ENCODE assay signal across 9 mouse cellular contexts in genomic region chr7:112336769-112337168, GRCm38 (mm10).
DNase-seq lines count a peak whose midpoint lies in the region; ATAC-seq and TF ChIP-seq lines count a peak whose summit lies in the region.
"Had no signal": no experiment of that assay in that cellular context is flagged by ENCODE, and none has a peak within 500 bp of the region (broad histone marks: within the 10 kb centered on the region; RNA-seq: fewer than 3 reads in every experiment).

No protein-coding gene starts in this region.

- DNase-seq in heart, postnatal 14 days = peak; percentile 65 to 68
- DNase-seq in B cell, adult 2 months = no peak
- no peak for DNase-seq in kidney, adult 8-10 months
- no peak for DNase-seq in liver, postnatal 0 days

- no peak for ATAC-seq in forebrain, embryonic 13.5 days
- no peak; the same call in 1 of the 2 replicates for ATAC-seq in forebrain, embryonic 16.5 days
- peak; percentile 13; the same call in 1 of the 2 replicates for ATAC-seq in embryonic facial prominence, embryonic 15.5 days (ENCODE audit: insufficient number of reproducible peaks, low FRiP score, low TSS enrichment, low read depth)
- ATAC-seq in limb, embryonic 13.5 days (ENCODE audit: low FRiP score, low read depth) = peak; percentile 24; the same call in 1 of the 2 replicates
- no peak for ATAC-seq in liver, postnatal 0 days

- no peak for TF ChIP-seq EP300 in liver, postnatal 0 days (IDR thresholded peaks at IDR 0.05; ENCODE audit: low read depth)

- 0 out of 2 replicates have a peak overlapping the region, but pooled peaks have one; percentile 6 for H3K27ac ChIP-seq in forebrain, embryonic 13.5 days
- H3K27ac ChIP-seq in forebrain, embryonic 16.5 days (ENCODE audit: low read length) = no peak overlapping the region
- peak overlapping the region; percentile 81 for H3K27ac ChIP-seq in embryonic facial prominence, embryonic 15.5 days (replicated peaks)
- peak overlapping the region; percentile 16; the same call in 1 of the 2 replicates for H3K27ac ChIP-seq in limb, embryonic 13.5 days
- H3K27ac ChIP-seq in liver, postnatal 0 days (ENCODE audit: low read depth) = no peak overlapping the region
- H3K27ac ChIP-seq: liver, embryonic 15.5 days had no signal

- H3K9ac ChIP-seq in forebrain, embryonic 13.5 days = no peak overlapping the region
- H3K9ac ChIP-seq in forebrain, embryonic 16.5 days (replicated peaks; ENCODE audit: low read depth, low read length) = no peak overlapping the region
- no peak overlapping the region for H3K9ac ChIP-seq in embryonic facial prominence, embryonic 15.5 days
- H3K9ac ChIP-seq in limb, embryonic 13.5 days = no peak overlapping the region; the same call in 1 of the 2 replicates
- no peak overlapping the region for H3K9ac ChIP-seq in liver, postnatal 0 days (replicated peaks)
- H3K9ac ChIP-seq: liver, embryonic 15.5 days had no signal

- H3K27me3 ChIP-seq in forebrain, embryonic 13.5 days = no peaks in the 10 kb centered on the region
- H3K27me3 ChIP-seq in forebrain, embryonic 16.5 days (replicated peaks; ENCODE audit: control insufficient read depth, insufficient read depth, low read length) = no peaks in the 10 kb centered on the region
- no peaks in the 10 kb centered on the region for H3K27me3 ChIP-seq in embryonic facial prominence, embryonic 15.5 days
- H3K27me3 ChIP-seq in limb, embryonic 13.5 days = peaks cover 21% of the 10 kb centered on the region
- H3K27me3 ChIP-seq in liver, postnatal 0 days (ENCODE audit: insufficient read depth, low read length) = no peaks in the 10 kb centered on the region
- H3K27me3 ChIP-seq: liver, embryonic 15.5 days had no signal

- no peak overlapping the region for H3K4me2 ChIP-seq in forebrain, embryonic 13.5 days
- H3K4me2 ChIP-seq in forebrain, embryonic 16.5 days (ENCODE audit: low read length) = no peak overlapping the region
- H3K4me2 ChIP-seq in embryonic facial prominence, embryonic 15.5 days (replicated peaks) = peak overlapping the region; percentile 34
- H3K4me2 ChIP-seq in limb, embryonic 13.5 days (replicated peaks) = peak overlapping the region; percentile 28
- H3K4me2 ChIP-seq in liver, postnatal 0 days (ENCODE audit: low read depth, low read length) = no peak overlapping the region
- H3K4me2 ChIP-seq: liver, embryonic 15.5 days had no signal

- intact Hi-C loops in heart, postnatal 14 days (cut with DNase I) = no loop called here

- 0 out of 2 replicates have a peak, but pooled peaks cover 4% of the 10 kb centered on the region for H3K4me1 ChIP-seq in forebrain, embryonic 13.5 days
- 0 out of 2 replicates have a peak, but pooled peaks cover 3% of the 10 kb centered on the region for H3K4me1 ChIP-seq in forebrain, embryonic 16.5 days (replicated peaks; ENCODE audit: control insufficient read depth, insufficient read depth, low read length)
- peaks cover 38% of the 10 kb centered on the region for H3K4me1 ChIP-seq in embryonic facial prominence, embryonic 15.5 days
- peaks cover 22% of the 10 kb centered on the region for H3K4me1 ChIP-seq in limb, embryonic 13.5 days
- no peaks in the 10 kb centered on the region for H3K4me1 ChIP-seq in liver, postnatal 0 days (ENCODE audit: insufficient read depth)
- H3K4me1 ChIP-seq: liver, embryonic 15.5 days had no signal

- 79% methylated on average over 15 of the region's 15 CpGs for WGBS in forebrain, embryonic 13.5 days
- WGBS in forebrain, embryonic 16.5 days = 75% methylated on average over 15 of the region's 15 CpGs
- WGBS in embryonic facial prominence, embryonic 15.5 days = 33% methylated on average over 15 of the region's 15 CpGs
- 50% methylated on average over 15 of the region's 15 CpGs for WGBS in limb, embryonic 13.5 days
- WGBS in liver, postnatal 0 days (ENCODE audit: insufficient replicate concordance) = 77% methylated on average over 15 of the region's 15 CpGs

- H3K36me3 ChIP-seq in forebrain, embryonic 13.5 days (ENCODE audit: poor library complexity, severe bottlenecking) = no peaks in the 10 kb centered on the region
- no peaks in the 10 kb centered on the region for H3K36me3 ChIP-seq in forebrain, embryonic 16.5 days (ENCODE audit: control insufficient read depth, insufficient read depth)
- no peaks in the 10 kb centered on the region for H3K36me3 ChIP-seq in embryonic facial prominence, embryonic 15.5 days
- no peaks in the 10 kb centered on the region for H3K36me3 ChIP-seq in limb, embryonic 13.5 days
- no peaks in the 10 kb centered on the region for H3K36me3 ChIP-seq in liver, postnatal 0 days (replicated peaks; ENCODE audit: insufficient read depth, low read length)
- H3K36me3 ChIP-seq: liver, embryonic 15.5 days had no signal

- no peak overlapping the region for H3K4me3 ChIP-seq in forebrain, embryonic 13.5 days
- no peak overlapping the region for H3K4me3 ChIP-seq in forebrain, embryonic 16.5 days (replicated peaks; ENCODE audit: low read length)
- H3K4me3 ChIP-seq in embryonic facial prominence, embryonic 15.5 days (replicated peaks) = 0 out of 2 replicates have a peak overlapping the region, but pooled peaks have one; percentile 7
- H3K4me3 ChIP-seq in limb, embryonic 13.5 days = no peak overlapping the region
- H3K4me3 ChIP-seq in liver, postnatal 0 days (ENCODE audit: low read depth, low read length) = no peak overlapping the region
- H3K4me3 ChIP-seq: liver, embryonic 15.5 days had no signal

- no peaks in the 10 kb centered on the region for H3K9me3 ChIP-seq in forebrain, embryonic 13.5 days (replicated peaks)
- no peaks in the 10 kb centered on the region for H3K9me3 ChIP-seq in forebrain, embryonic 16.5 days (ENCODE audit: control insufficient read depth, low read length)
- H3K9me3 ChIP-seq in embryonic facial prominence, embryonic 15.5 days (replicated peaks) = no peaks in the 10 kb centered on the region
- H3K9me3 ChIP-seq in limb, embryonic 13.5 days = no peaks in the 10 kb centered on the region
- H3K9me3 ChIP-seq in liver, postnatal 0 days (ENCODE audit: low read length) = no peaks in the 10 kb centered on the region
- H3K9me3 ChIP-seq: liver, embryonic 15.5 days had no signal

- TF ChIP-seq CTCF in liver, postnatal 0 days (IDR thresholded peaks at IDR 0.05; ENCODE audit: low read depth) = no peak

Comparison
In these comparisons a context has a peak if more than half of its experiments do, and no peak if none do; other contexts are left out.
1. H3K27ac ChIP-seq: peak in forebrain, embryonic 13.5 days (single experiment), embryonic facial prominence, embryonic 15.5 days (single experiment) and limb, embryonic 13.5 days (single experiment); none in forebrain, embryonic 16.5 days (single experiment) and liver, postnatal 0 days (single experiment).
2. ATAC-seq: peak in embryonic facial prominence, embryonic 15.5 days (single experiment) and limb, embryonic 13.5 days (single experiment); none in forebrain, embryonic 13.5 days (single experiment), forebrain, embryonic 16.5 days (single experiment) and liver, postnatal 0 days (single experiment).
3. H3K4me2 ChIP-seq: peak in embryonic facial prominence, embryonic 15.5 days (single experiment) and limb, embryonic 13.5 days (single experiment); none in forebrain, embryonic 13.5 days (single experiment), forebrain, embryonic 16.5 days (single experiment) and liver, postnatal 0 days (single experiment).
4. DNase-seq: peak in heart, postnatal 14 days (2 of 2); none in B cell, adult 2 months (0 of 2), kidney, adult 8-10 months (0 of 2) and liver, postnatal 0 days (single experiment).